Mouse (Mus musculus) spleen, embryonic (tissue): ENCODE measurements around the gene Romo1.

Experiments used
- CTCF ChIA-PET: fragments of 350-600 bp; sonication (Branson Sonifier 250); formaldehyde crosslinking; loops from one replicate; lab custom pipeline; 2022; lab: Charles Lee

Romo1 gene

DNA sequence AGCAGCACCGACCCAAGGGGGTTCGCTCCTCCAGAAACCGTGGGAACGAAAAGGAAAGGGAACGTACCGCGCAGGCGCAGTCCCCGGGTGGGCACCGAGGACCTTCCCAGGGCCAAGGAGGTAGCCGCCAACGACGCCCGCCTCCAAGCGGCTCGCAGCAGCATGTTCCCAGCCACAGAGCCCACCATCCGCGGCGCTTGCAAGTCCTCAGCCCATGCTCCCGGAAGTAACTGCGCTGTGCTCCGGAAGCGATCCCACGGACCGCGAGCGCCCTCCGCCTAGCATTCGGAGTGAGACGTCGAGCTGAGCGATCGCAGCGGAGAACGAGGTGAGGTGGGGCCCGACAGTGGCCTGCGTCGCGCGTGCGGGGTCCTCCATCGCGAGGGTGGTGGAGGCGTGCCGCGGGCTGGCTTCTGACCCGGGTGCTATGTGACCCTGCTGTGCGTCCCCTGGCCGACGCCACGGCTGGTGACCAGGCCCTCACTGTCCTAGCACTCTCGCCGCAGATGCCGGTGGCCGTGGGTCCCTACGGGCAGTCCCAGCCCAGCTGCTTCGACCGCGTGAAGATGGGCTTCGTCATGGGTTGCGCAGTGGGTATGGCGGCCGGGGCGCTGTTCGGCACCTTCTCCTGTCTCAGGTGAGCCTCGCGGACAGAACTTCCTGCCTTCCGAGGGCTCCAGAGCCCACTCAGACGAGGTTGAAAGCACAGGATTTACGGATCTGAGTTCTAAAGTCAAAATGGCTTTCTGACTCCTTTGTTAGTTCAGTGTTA lies at the start of gene Romo1, which contains the start of gene Nfs1:
Romo1 (plus strand) TSS at position 87 of the 772 bp plus-strand sequence.
Nfs1 (minus strand) TSS at position 234 of the 772 bp plus-strand sequence.
- CTCF ChIA-PET = no interaction called here

- CTCF ChIA-PET = interaction anchor here (0.6 to 1.1 kb wide), 3 partner anchors 23 to 80 kb away, joined by 3 to 4 read pairs (median 4); no protein-coding TSS in a partner anchor
Measured at GRCm38 (mm10) chr2:156110627-156111357, 33.0 kb upstream of the Romo1 start.

- CTCF ChIA-PET = interaction anchor here (0.6 to 1.1 kb wide), 4 partner anchors 22 to 404 kb away, joined by 3 to 4 read pairs (median 4); no protein-coding TSS in a partner anchor
Measured at GRCm38 (mm10) chr2:156111358-156112079, 32.3 kb upstream of the Romo1 start, which contains the start of the genes Cpne1 and Rbm12. Gene Cpne1, minus strand, starts transcription at chr2:156111965. Gene Rbm12, minus strand, starts transcription at chr2:156111978.

- CTCF ChIA-PET = interaction anchor here (0.7 kb wide), 1 partner anchor 405 kb away, joined by 3 read pairs; no protein-coding TSS in a partner anchor
Measured at GRCm38 (mm10) chr2:156112080-156112423, 31.8 kb upstream of the Romo1 start.

DNA sequence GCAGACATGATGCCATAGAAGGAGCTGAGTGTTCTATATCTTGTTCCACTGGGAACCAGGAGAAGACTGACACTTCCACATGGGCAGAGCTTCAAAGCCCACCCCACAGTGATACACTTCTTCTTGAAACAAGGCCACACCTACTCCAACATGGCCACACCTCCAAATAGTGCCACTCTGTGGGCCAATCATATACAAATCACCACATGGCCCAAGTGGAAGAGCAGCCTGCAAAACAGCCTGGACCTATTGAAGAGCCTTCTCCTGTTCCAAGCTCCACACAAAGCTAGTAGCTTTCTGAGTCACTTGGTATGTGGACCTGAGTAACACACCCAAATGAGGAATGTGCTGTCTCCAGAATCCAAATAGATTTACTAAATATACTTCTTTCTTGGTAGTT lies 24.3 kb upstream of the Romo1 start:
- CTCF ChIA-PET = no interaction called here

- CTCF ChIA-PET = no interaction called here
Measured at GRCm38 (mm10) chr2:156123731-156124130, 20.1 kb upstream of the Romo1 start.

GRCm38 (mm10) chr2:156126992-156127391 lies 16.8 kb upstream of the Romo1 start, which contains the start of gene Gm28036:
Gene Gm28036, minus strand, starts transcription at chr2:156127092.
- CTCF ChIA-PET = no interaction called here

- CTCF ChIA-PET = no interaction called here
Measured at GRCm38 (mm10) chr2:156134161-156134560, 9.7 kb upstream of the Romo1 start.

DNA sequence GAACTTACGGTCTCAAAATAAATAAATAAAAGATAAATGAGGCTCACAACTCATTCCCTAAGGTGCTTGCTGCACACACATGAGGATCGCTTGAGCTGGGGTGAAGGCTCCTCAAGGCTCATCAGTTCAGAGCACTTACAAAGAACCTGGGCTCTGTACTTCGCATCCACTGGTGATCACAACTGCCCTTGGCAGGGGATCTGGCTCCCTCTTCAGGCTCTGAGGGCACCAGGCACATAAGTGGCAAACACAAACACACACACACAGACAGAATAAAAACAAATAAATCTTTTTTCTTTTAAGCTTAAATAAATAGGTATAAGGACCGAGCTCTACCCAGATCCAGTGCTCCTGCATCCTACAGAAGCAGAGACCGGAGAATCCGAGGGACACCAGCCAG lies 8.1 kb upstream of the Romo1 start:
- CTCF ChIA-PET = no interaction called here

DNA sequence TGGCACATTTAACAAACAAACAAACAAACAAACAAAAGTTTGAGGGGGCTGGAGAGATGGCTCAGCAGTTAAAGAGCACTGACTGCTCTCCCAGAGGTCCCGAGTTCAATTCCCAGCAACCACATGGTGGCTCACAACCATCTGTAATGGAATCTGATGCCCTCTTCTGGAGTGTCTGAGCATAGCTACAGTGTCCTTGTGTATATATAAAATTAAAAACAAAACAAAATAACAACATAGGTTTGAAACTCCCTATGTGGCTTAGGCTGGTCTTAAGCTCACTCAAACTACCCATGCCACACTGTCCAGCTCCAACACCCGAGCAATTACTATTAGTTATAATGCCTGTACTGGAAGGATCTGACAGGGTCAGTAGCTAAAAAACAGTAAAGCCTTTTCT lies 1.0 kb upstream of the Romo1 start:
- CTCF ChIA-PET = interaction anchor here (0.7 kb wide), 1 partner anchor 125 kb away, joined by 3 read pairs; no protein-coding TSS in a partner anchor

- CTCF ChIA-PET = interaction anchor here (0.7 kb wide), 1 partner anchor 125 kb away, joined by 3 read pairs; no protein-coding TSS in a partner anchor
Measured at GRCm38 (mm10) chr2:156143367-156143766, 472 bp upstream of the Romo1 start.

DNA sequence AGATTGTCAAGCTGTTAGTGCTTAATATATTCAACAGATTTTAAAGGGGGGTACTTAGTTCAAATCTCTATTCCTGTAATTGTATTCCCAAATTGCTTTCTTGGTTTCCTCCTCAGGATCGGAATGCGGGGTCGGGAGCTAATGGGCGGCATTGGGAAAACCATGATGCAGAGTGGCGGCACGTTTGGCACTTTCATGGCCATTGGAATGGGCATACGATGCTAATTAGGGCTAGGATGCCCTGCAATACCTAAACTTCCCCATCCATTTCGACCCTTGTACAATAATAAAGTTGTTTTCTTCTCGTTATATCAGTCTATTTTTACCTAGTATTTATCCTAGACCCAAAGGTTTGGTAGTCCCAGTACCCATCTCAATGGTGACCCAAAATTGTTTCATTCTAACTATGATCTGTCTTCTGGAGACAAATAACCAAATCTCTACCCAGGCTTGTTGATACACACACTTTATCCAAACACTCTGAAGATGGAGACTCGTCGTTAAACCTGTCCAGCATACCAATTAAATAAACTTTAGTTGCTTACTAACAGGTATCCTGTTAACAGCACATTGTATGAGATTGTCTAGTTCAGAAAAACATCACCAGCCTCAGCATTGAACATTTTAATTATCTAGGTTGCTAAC lies 1.8 kb downstream of the Romo1 start:
- CTCF ChIA-PET = interaction anchor here (0.6 kb wide), 1 partner anchor 148 kb away, joined by 3 read pairs; no protein-coding TSS in a partner anchor

- CTCF ChIA-PET = interaction anchor here (1.1 kb wide), 1 partner anchor 36 kb away, joined by 3 read pairs; no protein-coding TSS in a partner anchor
Measured at GRCm38 (mm10) chr2:156146272-156146989, 2.6 kb downstream of the Romo1 start.

GRCm38 (mm10) chr2:156147316-156147915 lies 3.6 kb downstream of the Romo1 start:
- CTCF ChIA-PET = interaction anchor here (1.1 kb wide), 1 partner anchor 37 kb away, joined by 3 read pairs; no protein-coding TSS in a partner anchor

DNA sequence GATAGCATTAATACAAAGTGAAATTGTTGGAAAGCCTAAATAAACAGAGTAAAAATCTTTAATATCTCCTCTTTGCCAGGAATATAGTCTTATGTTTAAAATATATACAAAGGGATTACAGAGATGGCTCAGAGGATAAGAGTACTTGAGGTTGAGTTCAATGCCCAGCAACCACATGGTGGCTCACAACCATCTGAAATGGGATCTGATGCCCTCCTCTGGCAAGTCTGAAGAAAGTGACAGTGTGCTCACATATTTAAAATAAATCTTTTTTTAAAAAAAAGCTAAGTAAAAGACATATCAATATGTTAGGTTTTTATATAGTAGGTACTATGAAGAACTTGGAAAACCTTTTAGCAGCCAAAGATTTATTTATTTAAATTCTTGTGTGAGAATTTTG lies 7.7 kb downstream of the Romo1 start:
- CTCF ChIA-PET = interaction anchor here (0.7 to 1.6 kb wide), 2 partner anchors 13 to 122 kb away, joined by 3 read pairs; no protein-coding TSS in a partner anchor

- CTCF ChIA-PET = interaction anchor here (0.5 to 1.3 kb wide), 4 partner anchors 15 to 262 kb away, joined by 3 to 12 read pairs (median 6); no protein-coding TSS in a partner anchor
Measured at GRCm38 (mm10) chr2:156165478-156165877, 21.6 kb downstream of the Romo1 start.

DNA sequence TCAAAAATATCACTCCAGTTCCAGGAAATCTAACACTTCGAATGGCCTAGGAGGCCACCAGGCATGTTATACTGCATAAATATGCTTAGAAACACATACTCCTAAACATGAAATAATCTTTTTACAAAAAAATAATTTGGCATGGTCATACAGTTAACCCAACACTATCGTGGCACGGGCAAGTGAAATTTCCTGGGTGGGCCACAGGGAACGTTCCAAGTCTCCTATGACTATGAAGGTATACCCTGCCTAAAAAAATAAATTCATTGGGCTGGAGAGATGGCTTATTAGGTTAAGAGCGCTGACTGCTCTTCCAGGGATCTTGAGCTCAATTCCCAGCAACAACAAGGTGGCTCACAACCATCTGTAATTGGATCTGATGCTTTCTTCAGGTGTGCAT lies 22.7 kb downstream of the Romo1 start:
- CTCF ChIA-PET = interaction anchor here (0.6 kb wide), 1 partner anchor 39 kb away, joined by 13 read pairs; no protein-coding TSS in a partner anchor

GRCm38 (mm10) chr2:156177079-156177478 lies 33.2 kb downstream of the Romo1 start:
- CTCF ChIA-PET = interaction anchor here (1.6 kb wide), 1 partner anchor 17 kb away, joined by 3 read pairs; no protein-coding TSS in a partner anchor

DNA sequence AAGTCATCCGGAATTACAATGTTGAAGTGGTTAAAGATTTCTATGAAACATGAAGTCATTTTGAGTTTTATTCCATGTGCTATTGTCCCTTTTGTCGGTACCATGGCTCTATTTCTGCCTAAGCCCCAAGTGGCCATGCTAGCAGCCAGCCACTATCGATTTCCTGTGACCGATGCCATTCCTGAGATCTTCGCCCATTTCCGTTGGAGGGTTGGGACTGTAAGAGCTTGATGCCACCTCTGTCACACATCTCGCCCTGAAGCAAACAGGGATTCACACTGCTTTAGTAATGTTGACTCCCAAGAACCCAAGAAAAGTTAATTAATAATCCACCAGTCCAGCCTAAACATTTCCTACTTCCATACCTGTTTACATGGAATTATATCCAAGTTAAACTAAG lies 33.8 kb downstream of the Romo1 start:
- CTCF ChIA-PET = no interaction called here
